Mouse (Mus musculus) CD4-positive, CD25-positive, alpha-beta regulatory T cell (primary cell): ENCODE measurements around the gene Tmem72. TPM values are rescaled to one million over a fixed set of nuclear protein-coding genes. Genes with fewer than 3 reads are reported as not detected.

Experiments used
- polyA plus RNA-seq: library from polyadenylated mRNA; unstranded; fragments of 100-300 nt; shearing (Covaris generic); gene quantifications from one replicate; pipeline ENCODE4 v1.2.1, GENCODE M21; 2017

Gene Tmem72
- polyA plus RNA-seq: 0.02 TPM

GRCm38 (mm10) chr6:116716666-116717065 lies at the start of gene Tmem72:
Tmem72 (minus strand) TSS chr6:116716913.

GRCm38 (mm10) chr6:116673471-116674282 lies 43.0 kb downstream of the Tmem72 start, which contains the start of gene Rassf4:
Rassf4 (minus strand) TSS chr6:116673952.

GRCm38 (mm10) chr6:116650406-116650805 lies 66.3 kb downstream of the Tmem72 start, which contains the start of gene Depp1:
Depp1 (plus strand) TSS chr6:116650609.

Other genes with a start within 250 kb of the Tmem72 start
- not detected for gene Olfr211, start 227.8 kb downstream of the Tmem72 start, polyA plus RNA-seq
- gene Olfr212, start 210.4 kb downstream of the Tmem72 start, polyA plus RNA-seq: 0.16 TPM
- not detected for gene Olfr213, start 178.5 kb downstream of the Tmem72 start, polyA plus RNA-seq
- 0.32 TPM for gene Gm5580, start 165.8 kb downstream of the Tmem72 start, polyA plus RNA-seq
- not detected for gene Olfr214, start 162.7 kb downstream of the Tmem72 start, polyA plus RNA-seq
- 0.06 TPM for gene Olfr215, start 132.7 kb downstream of the Tmem72 start, polyA plus RNA-seq
- 37.1 TPM for gene Zfp422, start 87.9 kb downstream of the Tmem72 start, polyA plus RNA-seq
- gene Depp1, start 66.3 kb downstream of the Tmem72 start, polyA plus RNA-seq: not detected
- 1.2 TPM for gene Rassf4, start 43.0 kb downstream of the Tmem72 start, polyA plus RNA-seq